Mouse (Mus musculus): ENCODE results near the gene Kcnj10. TPM values are rescaled to one million over a fixed set of nuclear protein-coding genes. Genes with fewer than 3 reads are reported as not detected.

Kcnj10 gene
- polyA plus RNA-seq, 1 experiment from 2014 or later: 0.73 TPM

GRCm38 (mm10) chr1:172413491-172414230, 72.7 kb downstream of the Kcnj10 start:
- no peak for ATAC-seq (ENCODE audit: low FRiP score)
- WGBS: 77% methylated on average over 4 of the region's 4 CpGs

GRCm38 (mm10) chr1:172414231-172414585, 73.2 kb downstream of the Kcnj10 start:
- no peak overlapping the region for H3K9ac ChIP-seq (ENCODE audit: low read depth, low read length)
- no peaks in the 10 kb centered on the region for H3K27me3 ChIP-seq (ENCODE audit: control insufficient read depth, insufficient read depth, low read length)
- H3K4me3 ChIP-seq (ENCODE audit: low read depth, low read length): no peak overlapping the region
- H3K4me1 ChIP-seq (replicated peaks; ENCODE audit: control insufficient read depth, insufficient read depth, low read length): no peaks in the 10 kb centered on the region
- H3K4me2 ChIP-seq (replicated peaks; ENCODE audit: low read depth, low read length): no peak overlapping the region
- H3K36me3 ChIP-seq (ENCODE audit: control insufficient read depth, insufficient read depth, low read length): no peaks in the 10 kb centered on the region
- DNase-seq (ENCODE audit: low spot score): no peak
- WGBS: 88% methylated on average over 6 of the region's 6 CpGs
- H3K27ac ChIP-seq (ENCODE audit: low read depth, low read length): no peak overlapping the region
- no peak for ATAC-seq (ENCODE audit: low FRiP score)
- H3K9me3 ChIP-seq (ENCODE audit: control insufficient read depth, low read length): no peaks in the 10 kb centered on the region

More at GRCm38 (mm10) chr1:172413491-172414230, 72.7 kb downstream of the Kcnj10 start:
- Histone ChIP-seq H3K4me1 (replicated peaks; ENCODE audit: control insufficient read depth, insufficient read depth, low read length) (no peaks in the 10 kb centered on the region), H3K4me3 (ENCODE audit: low read depth, low read length) (no peak overlapping the region), H3K36me3 (ENCODE audit: control insufficient read depth, insufficient read depth, low read length) (no peaks in the 10 kb centered on the region), H3K9ac (ENCODE audit: low read depth, low read length) (no peak overlapping the region), H3K4me2 (replicated peaks; ENCODE audit: low read depth, low read length) (no peak overlapping the region), H3K27me3 (ENCODE audit: control insufficient read depth, insufficient read depth, low read length) (no peaks in the 10 kb centered on the region), H3K27ac (ENCODE audit: low read depth, low read length) (no peak overlapping the region), H3K9me3 (ENCODE audit: control insufficient read depth, low read length) (no peaks in the 10 kb centered on the region)
- DNase-seq (ENCODE audit: low spot score): no peak

DNA sequence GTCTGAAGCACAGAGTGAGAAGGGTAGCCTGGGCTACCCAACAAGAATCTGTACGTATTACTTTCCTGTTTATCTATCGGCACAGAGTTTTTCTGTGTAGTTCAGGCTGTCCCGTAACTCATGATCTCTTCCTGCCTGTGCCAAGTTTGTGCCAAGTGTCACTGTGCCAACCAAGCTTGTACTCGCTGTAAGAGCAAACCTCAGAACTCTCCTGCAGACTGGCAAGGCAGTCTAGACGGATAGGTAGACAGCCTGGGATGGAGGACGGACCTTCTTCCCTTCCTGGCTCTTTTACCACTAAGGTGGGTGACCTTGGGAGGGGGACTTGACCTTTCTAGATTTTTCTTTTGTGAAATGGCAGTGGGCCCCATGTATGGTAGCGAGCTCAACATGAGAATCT, 74.1 kb downstream of the Kcnj10 start:
- Histone ChIP-seq H3K9me3 (ENCODE audit: control insufficient read depth, low read length) (no peaks in the 10 kb centered on the region), H3K9ac (ENCODE audit: low read depth, low read length) (no peak overlapping the region), H3K4me1 (replicated peaks; ENCODE audit: control insufficient read depth, insufficient read depth, low read length) (no peaks in the 10 kb centered on the region), H3K36me3 (ENCODE audit: control insufficient read depth, insufficient read depth, low read length) (no peaks in the 10 kb centered on the region), H3K4me2 (replicated peaks; ENCODE audit: low read depth, low read length) (no peak overlapping the region), H3K27me3 (ENCODE audit: control insufficient read depth, insufficient read depth, low read length) (no peaks in the 10 kb centered on the region), H3K27ac (ENCODE audit: low read depth, low read length) (no peak overlapping the region), H3K4me3 (ENCODE audit: low read depth, low read length) (no peak overlapping the region)
- WGBS: 89% methylated on average over 7 of the region's 7 CpGs
- DNase-seq (ENCODE audit: low spot score) (no peak), ATAC-seq (ENCODE audit: low FRiP score) (no peak)

- no peaks in the 10 kb centered on the region for H3K27me3 ChIP-seq (ENCODE audit: control insufficient read depth, insufficient read depth, low read length)
- no peak for DNase-seq (ENCODE audit: low spot score)
- H3K4me1 ChIP-seq (replicated peaks; ENCODE audit: control insufficient read depth, insufficient read depth, low read length): no peaks in the 10 kb centered on the region
- no peak overlapping the region for H3K27ac ChIP-seq (ENCODE audit: low read depth, low read length)
- no peak overlapping the region for H3K4me2 ChIP-seq (replicated peaks; ENCODE audit: low read depth, low read length)
- H3K36me3 ChIP-seq (ENCODE audit: control insufficient read depth, insufficient read depth, low read length): no peaks in the 10 kb centered on the region
- H3K4me3 ChIP-seq (ENCODE audit: low read depth, low read length): no peak overlapping the region
- ATAC-seq (ENCODE audit: low FRiP score): no peak
- no peak overlapping the region for H3K9ac ChIP-seq (ENCODE audit: low read depth, low read length)
- no peaks in the 10 kb centered on the region for H3K9me3 ChIP-seq (ENCODE audit: control insufficient read depth, low read length)
- 6% methylated on average over 6 of the region's 6 CpGs for WGBS
Measured at GRCm38 (mm10) chr1:172418173-172418572, 77.2 kb downstream of the Kcnj10 start.

GRCm38 (mm10) chr1:172418642-172419041, 77.6 kb downstream of the Kcnj10 start:
- no peak overlapping the region for H3K9ac ChIP-seq (ENCODE audit: low read depth, low read length)
- H3K4me1 ChIP-seq (replicated peaks; ENCODE audit: control insufficient read depth, insufficient read depth, low read length): no peaks in the 10 kb centered on the region
- no peak overlapping the region for H3K4me3 ChIP-seq (ENCODE audit: low read depth, low read length)
- H3K27me3 ChIP-seq (ENCODE audit: control insufficient read depth, insufficient read depth, low read length): no peaks in the 10 kb centered on the region
- DNase-seq (ENCODE audit: low spot score) (no peak), ATAC-seq (ENCODE audit: low FRiP score) (no peak)
- H3K36me3 ChIP-seq (ENCODE audit: control insufficient read depth, insufficient read depth, low read length): no peaks in the 10 kb centered on the region
- H3K9me3 ChIP-seq (ENCODE audit: control insufficient read depth, low read length): no peaks in the 10 kb centered on the region
- 70% methylated on average over 3 of the region's 3 CpGs for WGBS
- H3K4me2 ChIP-seq (replicated peaks; ENCODE audit: low read depth, low read length): no peak overlapping the region
- H3K27ac ChIP-seq (ENCODE audit: low read depth, low read length): no peak overlapping the region

DNA sequence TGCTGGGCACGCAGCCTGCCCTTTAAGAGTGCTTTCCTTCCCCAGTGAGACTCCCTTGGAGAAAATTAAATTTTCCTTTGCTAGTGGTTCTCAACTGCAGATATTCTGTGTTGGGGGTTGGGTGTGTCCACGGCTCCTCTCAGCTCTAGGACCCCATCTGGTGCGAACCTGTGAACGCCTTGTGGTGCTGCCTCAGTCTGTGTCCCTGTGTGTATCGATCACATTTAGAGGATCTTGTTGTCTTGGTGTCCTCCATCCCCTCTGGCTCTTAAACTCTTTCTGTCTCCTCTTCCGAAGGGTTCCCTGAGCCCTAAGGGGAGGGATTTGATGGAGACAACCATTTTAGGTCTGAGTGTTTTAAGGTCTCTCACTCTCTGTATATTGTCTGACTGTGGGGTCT, 79.2 kb downstream of the Kcnj10 start:
- no peak overlapping the region for H3K27ac ChIP-seq (ENCODE audit: low read depth, low read length)
- H3K4me1 ChIP-seq (replicated peaks; ENCODE audit: control insufficient read depth, insufficient read depth, low read length): no peaks in the 10 kb centered on the region
- no peaks in the 10 kb centered on the region for H3K27me3 ChIP-seq (ENCODE audit: control insufficient read depth, insufficient read depth, low read length)
- ATAC-seq (ENCODE audit: low FRiP score) (no peak), DNase-seq (ENCODE audit: low spot score) (no peak)
- no peak overlapping the region for H3K9ac ChIP-seq (ENCODE audit: low read depth, low read length)
- no peaks in the 10 kb centered on the region for H3K36me3 ChIP-seq (ENCODE audit: control insufficient read depth, insufficient read depth, low read length)
- WGBS: 88% methylated on average over 6 of the region's 6 CpGs
- no peak overlapping the region for H3K4me2 ChIP-seq (replicated peaks; ENCODE audit: low read depth, low read length)
- no peaks in the 10 kb centered on the region for H3K9me3 ChIP-seq (ENCODE audit: control insufficient read depth, low read length)
- H3K4me3 ChIP-seq (ENCODE audit: low read depth, low read length): no peak overlapping the region

- Histone ChIP-seq H3K4me3 (ENCODE audit: low read depth, low read length) (no peak overlapping the region), H3K27ac (ENCODE audit: low read depth, low read length) (no peak overlapping the region), H3K27me3 (ENCODE audit: control insufficient read depth, insufficient read depth, low read length) (no peaks in the 10 kb centered on the region), H3K9ac (ENCODE audit: low read depth, low read length) (no peak overlapping the region), H3K4me1 (replicated peaks; ENCODE audit: control insufficient read depth, insufficient read depth, low read length) (no peaks in the 10 kb centered on the region), H3K9me3 (ENCODE audit: control insufficient read depth, low read length) (no peaks in the 10 kb centered on the region), H3K4me2 (replicated peaks; ENCODE audit: low read depth, low read length) (no peak overlapping the region), H3K36me3 (ENCODE audit: control insufficient read depth, insufficient read depth, low read length) (no peaks in the 10 kb centered on the region)
- ATAC-seq (ENCODE audit: low FRiP score) (no peak), DNase-seq (ENCODE audit: low spot score) (no peak)
- WGBS: 79% methylated on average over 1 of the region's 1 CpGs
Measured at GRCm38 (mm10) chr1:172423393-172423792, 82.4 kb downstream of the Kcnj10 start.

Other genes with a start within 250 kb of the Kcnj10 start
- gene Pex19, start 214.5 kb upstream of the Kcnj10 start, polyA plus RNA-seq (2014; fragmentation: Nextera tagmentation; extraction: Ambion mirVana): 173 and 179 TPM in 2 replicates
- gene Dcaf8, start 193.1 kb upstream of the Kcnj10 start, polyA plus RNA-seq (2014; fragmentation: Nextera tagmentation; extraction: Ambion mirVana): 87.8 and 96.0 TPM in 2 replicates
- gene Pea15a, start 134.4 kb upstream of the Kcnj10 start, polyA plus RNA-seq (2014; fragmentation: Nextera tagmentation; extraction: Ambion mirVana): 283 and 321 TPM in 2 replicates
- 1.4 and 2.5 TPM in 2 replicates for gene Casq1, start 121.3 kb upstream of the Kcnj10 start, polyA plus RNA-seq (2014; fragmentation: Nextera tagmentation; extraction: Ambion mirVana)
- gene Atp1a4, start 82.8 kb upstream of the Kcnj10 start, polyA plus RNA-seq (2014; fragmentation: Nextera tagmentation; extraction: Ambion mirVana): 0.06 TPM in 1 of 2 replicates, not detected in the other
- 123 and 136 TPM in 2 replicates for gene Igsf8, start 79.6 kb upstream of the Kcnj10 start, polyA plus RNA-seq (2014; fragmentation: Nextera tagmentation; extraction: Ambion mirVana)
- 1.9 and 2.6 TPM in 2 replicates for gene Atp1a2, start 43.1 kb upstream of the Kcnj10 start, polyA plus RNA-seq (2014; fragmentation: Nextera tagmentation; extraction: Ambion mirVana)
- 0.17 and 0.46 TPM in 2 replicates for gene Kcnj9, start 11.9 kb upstream of the Kcnj10 start, polyA plus RNA-seq (2014; fragmentation: Nextera tagmentation; extraction: Ambion mirVana)
- 11.0 and 11.8 TPM in 2 replicates for gene Pigm, start 35.3 kb downstream of the Kcnj10 start, polyA plus RNA-seq (2014; fragmentation: Nextera tagmentation; extraction: Ambion mirVana)
- gene Slamf9, start 134.1 kb downstream of the Kcnj10 start, polyA plus RNA-seq (2014; fragmentation: Nextera tagmentation; extraction: Ambion mirVana): 0.34 and 0.40 TPM in 2 replicates
- gene Igsf9, start 140.6 kb downstream of the Kcnj10 start, polyA plus RNA-seq (2014; fragmentation: Nextera tagmentation; extraction: Ambion mirVana): 38.3 and 47.8 TPM in 2 replicates
- gene Tagln2, start 158.8 kb downstream of the Kcnj10 start, polyA plus RNA-seq (2014; fragmentation: Nextera tagmentation; extraction: Ambion mirVana): 41.1 and 43.4 TPM in 2 replicates
- gene Cfap45, start 179.6 kb downstream of the Kcnj10 start, polyA plus RNA-seq (2014; fragmentation: Nextera tagmentation; extraction: Ambion mirVana): 3.7 and 4.8 TPM in 2 replicates
- not detected in 2 replicates for gene Vsig8, start 214.7 kb downstream of the Kcnj10 start, polyA plus RNA-seq (2014; fragmentation: Nextera tagmentation; extraction: Ambion mirVana)
- not detected in 2 replicates for gene Slamf8, start 249.4 kb downstream of the Kcnj10 start, polyA plus RNA-seq (2014; fragmentation: Nextera tagmentation; extraction: Ambion mirVana)

Measured in hindbrain, embryonic 11.5 days (tissue).